Mouse (Mus musculus): Measurements from ENCODE around the gene Tpte. TPM values are rescaled to one million over a fixed set of nuclear protein-coding genes. Genes with fewer than 3 reads are reported as not detected.

The Tpte gene
- total RNA-seq, 2 experiments from 2014 or later = not detected

Other genes with a start within 250 kb of the Tpte start
- gene Atp7b, start 223.1 kb upstream of the Tpte start, total RNA-seq (2021) = 1 to 10 TPM; 4.7 to 5.0 TPM
- gene Alg11, start 222.7 kb upstream of the Tpte start, total RNA-seq (2021) = 10 to 100 TPM; 28.4 to 34.9 TPM
- gene Nek5, start 158.4 kb upstream of the Tpte start, total RNA-seq (2021) = 1 to 10 TPM in 1 of 2 experiments, under 1 TPM in 1; 0.81 to 1.2 TPM
- gene Nek3, start 117.0 kb upstream of the Tpte start, total RNA-seq (2021) = 1 to 10 TPM; 2.5 to 4.0 TPM
- gene Ckap2, start 97.6 kb upstream of the Tpte start, total RNA-seq (2021) = 1 to 10 TPM; 2.4 to 2.8 TPM
- gene Vps36, start 90.6 kb upstream of the Tpte start, total RNA-seq (2021) = 10 to 100 TPM; 31.6 to 37.6 TPM
- gene Thsd1, start 56.1 kb upstream of the Tpte start, total RNA-seq (2021) = 1 to 10 TPM; 5.3 to 6.0 TPM
- gene Slc25a15, start 115.2 kb downstream of the Tpte start, total RNA-seq (2021) = 10 to 100 TPM; 10.0 to 10.9 TPM
- gene Mrps31, start 127.9 kb downstream of the Tpte start, total RNA-seq (2021) = 10 to 100 TPM; 22.3 to 23.0 TPM

Measured in layer of hippocampus, postnatal 14 days (tissue).